In genomic region chr6:57859043-57860042, GRCm38 (mm10) we compare ENCODE assay signal across 8 mouse cellular contexts. TPM values are rescaled to one million over a fixed set of nuclear protein-coding genes. Genes with fewer than 3 reads are reported as not detected.
DNase-seq lines count a peak whose midpoint lies in the region; ATAC-seq and TF ChIP-seq lines count a peak whose summit lies in the region.

No protein-coding gene starts in this region.

- peak; percentile 2 to 19 for DNase-seq in adrenal gland, postnatal 36 days
- no peak for DNase-seq in adrenal gland, adult 18-20 months (ENCODE audit: low spot score in 2 of 2)
- DNase-seq in brain, embryonic 18.5 days (ENCODE audit: low read depth, low spot score) = peak; percentile 12
- peak; percentile 78 for DNase-seq in hindbrain, postnatal 0 days (ENCODE audit: low spot score)
- DNase-seq in left cerebral cortex, postnatal 14 days (ENCODE audit: low spot score in 2 of 2) = peak; percentile 42 to 47
- peak; percentile 31 for DNase-seq in midbrain, embryonic 10.5 days (ENCODE audit: low spot score)
- DNase-seq in spleen, postnatal 10 days (ENCODE audit: low spot score in 2 of 2) = peak; percentile 41 to 44

- intact Hi-C loops in left cerebral cortex, postnatal 14 days (cut with DNase I) = loop anchor here (5.0 kb wide), 2 partner anchors 117 to 287 kb away; no protein-coding TSS in a partner anchor

- no peaks in the 10 kb centered on the region for H3K36me3 ChIP-seq in forebrain, embryonic 12.5 days (replicated peaks)
- H3K36me3 ChIP-seq in hindbrain, postnatal 0 days (ENCODE audit: insufficient read depth, low read length) = no peaks in the 10 kb centered on the region
- no peaks in the 10 kb centered on the region for H3K36me3 ChIP-seq in midbrain, embryonic 10.5 days

- no peak overlapping the region for H3K27ac ChIP-seq in forebrain, embryonic 12.5 days
- no peak overlapping the region for H3K27ac ChIP-seq in hindbrain, postnatal 0 days
- H3K27ac ChIP-seq in midbrain, embryonic 10.5 days (replicated peaks) = no peak overlapping the region

- H3K9ac ChIP-seq in forebrain, embryonic 12.5 days = no peak overlapping the region
- no peak overlapping the region for H3K9ac ChIP-seq in hindbrain, postnatal 0 days (replicated peaks; ENCODE audit: low read length)

- no peak overlapping the region for H3K4me3 ChIP-seq in forebrain, embryonic 12.5 days (replicated peaks)
- no peak overlapping the region for H3K4me3 ChIP-seq in hindbrain, postnatal 0 days (ENCODE audit: low read length)
- no peak overlapping the region for H3K4me3 ChIP-seq in midbrain, embryonic 10.5 days

- peak; percentile 82 for TF ChIP-seq CTCF in hindbrain, postnatal 0 days (IDR thresholded peaks at IDR 0.05; ENCODE audit: low read depth)

- peak; percentile 88 for ATAC-seq in forebrain, embryonic 12.5 days (ENCODE audit: low FRiP score)
- ATAC-seq in hindbrain, postnatal 0 days = peak; percentile 93

- H3K9me3 ChIP-seq in forebrain, embryonic 12.5 days = no peaks in the 10 kb centered on the region
- no peaks in the 10 kb centered on the region for H3K9me3 ChIP-seq in hindbrain, postnatal 0 days (ENCODE audit: low read length)
- no peaks in the 10 kb centered on the region for H3K9me3 ChIP-seq in midbrain, embryonic 10.5 days (replicated peaks)

- H3K27me3 ChIP-seq in forebrain, embryonic 12.5 days = no peaks in the 10 kb centered on the region
- no peaks in the 10 kb centered on the region for H3K27me3 ChIP-seq in hindbrain, postnatal 0 days (ENCODE audit: insufficient read depth, low read length)
- H3K27me3 ChIP-seq in midbrain, embryonic 10.5 days (ENCODE audit: low read depth, poor library complexity, severe bottlenecking) = no peaks in the 10 kb centered on the region

- WGBS in forebrain, embryonic 12.5 days = 53% methylated on average over 6 of the region's 6 CpGs
- 47% methylated on average over 6 of the region's 6 CpGs for WGBS in hindbrain, postnatal 0 days
- 61% methylated on average over 6 of the region's 6 CpGs for WGBS in midbrain, embryonic 10.5 days

- H3K4me1 ChIP-seq in forebrain, embryonic 12.5 days = no peaks in the 10 kb centered on the region
- no peaks in the 10 kb centered on the region for H3K4me1 ChIP-seq in hindbrain, postnatal 0 days (ENCODE audit: insufficient read depth, low read length)
- H3K4me1 ChIP-seq in midbrain, embryonic 10.5 days = no peaks in the 10 kb centered on the region

- H3K4me2 ChIP-seq in forebrain, embryonic 12.5 days = 0 out of 2 replicates have a peak overlapping the region, but pooled peaks have one; percentile 27
- no peak overlapping the region for H3K4me2 ChIP-seq in hindbrain, postnatal 0 days (ENCODE audit: low read depth, low read length)

RNA-seq across cellular contexts. Expression of gene Vmn1r21, which starts 9.2 kb away (rescaled TPM):
- not detected for total RNA-seq in adrenal gland, postnatal 36 days (2021)
- not detected for total RNA-seq in adrenal gland, adult 18-20 months (2021)
- 0.11 TPM in 1 of 2 replicates, not detected in the other for polyA plus RNA-seq in forebrain, embryonic 12.5 days (2016; fragmentation: Nextera tagmentation; extraction: Ambion mirVana)
- not detected in 2 replicates for total RNA-seq in hindbrain, postnatal 0 days (2014; rRNA removed)
- 0.09 TPM in 1 of 2 replicates, not detected in the other for polyA plus RNA-seq in hindbrain, postnatal 0 days (2015; fragmentation: Nextera tagmentation; extraction: Ambion mirVana)
- not detected for total RNA-seq in left cerebral cortex, postnatal 14 days (2021)
- polyA plus RNA-seq in midbrain, embryonic 10.5 days (2016; fragmentation: Nextera tagmentation; extraction: Ambion mirVana) = 0.07 TPM in 1 of 2 replicates, not detected in the other

RNA-seq across cellular contexts. Expression of gene Vopp1, which starts 34.4 kb away (rescaled TPM):
- total RNA-seq in adrenal gland, postnatal 36 days (2021) = 10 to 100 TPM; 14.1 to 15.8 TPM
- 10 to 100 TPM; 16.0 to 16.3 TPM for total RNA-seq in adrenal gland, adult 18-20 months (2021)
- polyA plus RNA-seq in forebrain, embryonic 12.5 days (2016; fragmentation: Nextera tagmentation; extraction: Ambion mirVana) = 93.9 and 98.8 TPM in 2 replicates
- total RNA-seq in hindbrain, postnatal 0 days (2014; rRNA removed) = 285 and 293 TPM in 2 replicates
- polyA plus RNA-seq in hindbrain, postnatal 0 days (2015; fragmentation: Nextera tagmentation; extraction: Ambion mirVana) = 137 and 151 TPM in 2 replicates
- total RNA-seq in left cerebral cortex, postnatal 14 days (2021) = 100 to 1,000 TPM; 159 to 189 TPM
- polyA plus RNA-seq in midbrain, embryonic 10.5 days (2016; fragmentation: Nextera tagmentation; extraction: Ambion mirVana) = 61.6 and 72.9 TPM in 2 replicates

RNA-seq across cellular contexts. Expression of gene Vmn1r22, which starts 48.5 kb away (rescaled TPM):
- not detected for total RNA-seq in adrenal gland, postnatal 36 days (2021)
- not detected for total RNA-seq in adrenal gland, adult 18-20 months (2021)
- polyA plus RNA-seq in forebrain, embryonic 12.5 days (2016; fragmentation: Nextera tagmentation; extraction: Ambion mirVana) = not detected in 2 replicates
- total RNA-seq in hindbrain, postnatal 0 days (2014; rRNA removed) = not detected in 2 replicates
- not detected in 2 replicates for polyA plus RNA-seq in hindbrain, postnatal 0 days (2015; fragmentation: Nextera tagmentation; extraction: Ambion mirVana)
- total RNA-seq in left cerebral cortex, postnatal 14 days (2021) = not detected
- polyA plus RNA-seq in midbrain, embryonic 10.5 days (2016; fragmentation: Nextera tagmentation; extraction: Ambion mirVana) = not detected in 2 replicates

Comparison
In these comparisons a context has a peak if more than half of its experiments do, and no peak if none do; other contexts are left out.
1. DNase-seq: peak in adrenal gland, postnatal 36 days (2 of 2), brain, embryonic 18.5 days (single experiment), hindbrain, postnatal 0 days (single experiment), left cerebral cortex, postnatal 14 days (2 of 2), midbrain, embryonic 10.5 days (single experiment) and spleen, postnatal 10 days (2 of 2); none in adrenal gland, adult 18-20 months (0 of 2).
2. RNA of gene Vopp1, which starts 34.4 kb away (total RNA-seq): 285 to 293 TPM in hindbrain, postnatal 0 days and 159 to 189 TPM in left cerebral cortex, postnatal 14 days; 16.0 to 16.3 TPM in adrenal gland, adult 18-20 months and 14.1 to 15.8 TPM in adrenal gland, postnatal 36 days; every median in the first group is over 4 times any median in the second.